Comparison of ENCODE assay signal across 16 mouse cellular contexts in the genomic region with DNA sequence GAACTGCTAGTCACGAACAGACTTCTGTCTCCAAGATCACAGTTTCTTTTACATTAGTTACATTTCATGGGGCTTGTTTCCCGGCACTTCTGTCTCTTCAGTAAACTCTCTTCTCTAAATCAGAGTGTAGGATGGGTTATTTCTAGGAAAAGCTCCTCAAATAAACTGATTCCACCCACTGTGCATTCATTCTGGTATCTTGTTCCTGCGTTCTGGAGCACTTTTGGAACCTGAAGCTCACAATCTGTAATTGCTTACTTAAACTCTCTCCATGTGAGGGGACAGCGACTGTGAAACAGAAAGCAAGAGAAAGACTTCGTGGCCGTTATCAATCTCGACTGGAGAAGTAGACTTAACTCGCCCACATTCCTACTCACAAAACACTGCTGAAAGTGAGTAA.
DNase-seq lines count a peak whose midpoint lies in the region; ATAC-seq and TF ChIP-seq lines count a peak whose summit lies in the region.
"Had no signal": no experiment of that assay in that cellular context is flagged by ENCODE, and none has a peak within 500 bp of the region (broad histone marks: within the 10 kb centered on the region; RNA-seq: fewer than 3 reads in every experiment).

No protein-coding gene starts in this region.

- no peaks in the 10 kb centered on the region for H3K4me1 ChIP-seq in kidney, postnatal 0 days (replicated peaks; ENCODE audit: insufficient read depth, low read length)
- H3K4me1 ChIP-seq: forebrain, embryonic 15.5 days; neural tube, embryonic 13.5 days had no signal

- H3K27ac ChIP-seq in kidney, postnatal 0 days: no peak overlapping the region
- H3K27ac ChIP-seq: forebrain, embryonic 15.5 days; liver, embryonic 14.5 days; neural tube, embryonic 13.5 days had no signal

- peak; percentile 98 for ATAC-seq in frontal cortex, adult (ENCODE audit: low TSS enrichment)
- ATAC-seq in kidney, postnatal 0 days (replicated peaks; ENCODE audit: low FRiP score, low read depth): no peak
- ATAC-seq in megakaryocyte-erythroid progenitor cell, adult 5-6 weeks (replicated peaks; ENCODE audit: low FRiP score, low TSS enrichment, poor library complexity, severe bottlenecking): no peak
- ATAC-seq: forebrain, embryonic 15.5 days had no signal

- WGBS in kidney, postnatal 0 days: 66% methylated on average over 8 of the region's 8 CpGs

- no peak for DNase-seq in frontal cortex, postnatal 10 days (ENCODE audit: low spot score in 2 of 2)
- peak; percentile 3 for DNase-seq in kidney, postnatal 0 days (ENCODE audit: low spot score)
- DNase-seq in kidney, adult 11 months: no peak
- peak; percentile 31 for DNase-seq in Muller cell, postnatal 12 days (ENCODE audit: inconsistent ontology term)
- peak; percentile 15 for DNase-seq in lung, postnatal 36 days
- DNase-seq in gastrocnemius, postnatal 10 days: no peak
- DNase-seq: cerebellum, postnatal 10 days; heart, postnatal 36 days; kidney, postnatal 14 days; midbrain, embryonic 14.5 days had no signal

- H3K9me3 ChIP-seq in kidney, postnatal 0 days (replicated peaks; ENCODE audit: low read length): no peaks in the 10 kb centered on the region
- H3K9me3 ChIP-seq: forebrain, embryonic 15.5 days; G1E; neural tube, embryonic 13.5 days had no signal

- no peaks in the 10 kb centered on the region for H3K36me3 ChIP-seq in kidney, postnatal 0 days (ENCODE audit: insufficient read depth, low read length)
- H3K36me3 ChIP-seq: forebrain, embryonic 15.5 days; G1E; neural tube, embryonic 13.5 days had no signal

- H3K9ac ChIP-seq in kidney, postnatal 0 days (ENCODE audit: low read depth, low read length): no peak overlapping the region
- H3K9ac ChIP-seq: forebrain, embryonic 15.5 days; liver, embryonic 14.5 days; neural tube, embryonic 13.5 days had no signal

- H3K4me2 ChIP-seq in kidney, postnatal 0 days (ENCODE audit: low read length): no peak overlapping the region
- H3K4me2 ChIP-seq: forebrain, embryonic 15.5 days; neural tube, embryonic 13.5 days had no signal

- H3K4me3 ChIP-seq in kidney, postnatal 0 days (replicated peaks; ENCODE audit: low read depth, low read length): no peak overlapping the region
- H3K4me3 ChIP-seq: forebrain, embryonic 15.5 days; neural tube, embryonic 13.5 days had no signal

- TF ChIP-seq CTCF in kidney, postnatal 0 days (IDR thresholded peaks at IDR 0.05; ENCODE audit: low read depth): no peak

- no peaks in the 10 kb centered on the region for H3K27me3 ChIP-seq in kidney, postnatal 0 days (ENCODE audit: insufficient read depth, low read length)
- H3K27me3 ChIP-seq: forebrain, embryonic 15.5 days; neural tube, embryonic 13.5 days had no signal

Comparison
In these comparisons a context has a peak if more than half of its experiments do, and no peak if none do; other contexts are left out.
1. DNase-seq: peak in kidney, postnatal 0 days (single experiment), Muller cell, postnatal 12 days (single experiment) and lung, postnatal 36 days (single experiment); none in frontal cortex, postnatal 10 days (0 of 2), kidney, adult 11 months (single experiment) and gastrocnemius, postnatal 10 days (single experiment).